Mouse (Mus musculus): ENCODE results near the gene Vezt. TPM values are rescaled to one million over a fixed set of nuclear protein-coding genes. Genes with fewer than 3 reads are reported as not detected.

Gene Vezt
- polyA plus RNA-seq, 1 experiment from 2014 or later: 29.4 TPM

GRCm38 (mm10) chr10:93911326-93911725, 124.3 kb downstream of the Vezt start:
- Histone ChIP-seq H3K27me3 (replicated peaks) (no peaks in the 10 kb centered on the region), H3K4me1 (replicated peaks) (no peaks in the 10 kb centered on the region), H3K27ac (ENCODE audit: poor library complexity, severe bottlenecking) (no peak overlapping the region), H3K4me3 (no peak overlapping the region), H3K36me3 (no peaks in the 10 kb centered on the region), H3K9ac (no peak overlapping the region), H3K9me3 (replicated peaks) (no peaks in the 10 kb centered on the region), H3K4me2 (no peak overlapping the region)
- 61% methylated on average over 5 of the region's 5 CpGs for WGBS
- ATAC-seq (ENCODE audit: insufficient number of reproducible peaks, low FRiP score): no peak

GRCm38 (mm10) chr10:93909811-93910446, 125.7 kb downstream of the Vezt start:
- no peak for ATAC-seq (ENCODE audit: insufficient number of reproducible peaks, low FRiP score)
- Histone ChIP-seq H3K27me3 (replicated peaks) (no peaks in the 10 kb centered on the region), H3K4me2 (no peak overlapping the region), H3K4me3 (no peak overlapping the region), H3K4me1 (replicated peaks) (no peaks in the 10 kb centered on the region), H3K9me3 (replicated peaks) (no peaks in the 10 kb centered on the region), H3K36me3 (no peaks in the 10 kb centered on the region), H3K27ac (ENCODE audit: poor library complexity, severe bottlenecking) (no peak overlapping the region), H3K9ac (no peak overlapping the region)
- WGBS: 76% methylated on average over 5 of the region's 5 CpGs

- H3K9me3 ChIP-seq (replicated peaks): no peaks in the 10 kb centered on the region
- no peak for ATAC-seq (ENCODE audit: insufficient number of reproducible peaks, low FRiP score)
- H3K4me1 ChIP-seq (replicated peaks): no peaks in the 10 kb centered on the region
- 87% methylated on average over 1 of the region's 1 CpGs for WGBS
- H3K4me3 ChIP-seq: no peak overlapping the region
- no peak overlapping the region for H3K27ac ChIP-seq (ENCODE audit: poor library complexity, severe bottlenecking)
- H3K27me3 ChIP-seq (replicated peaks): no peaks in the 10 kb centered on the region
- H3K4me2 ChIP-seq: no peak overlapping the region
- H3K9ac ChIP-seq: no peak overlapping the region
- H3K36me3 ChIP-seq: no peaks in the 10 kb centered on the region
Observed at GRCm38 (mm10) chr10:93909015-93909414, 126.6 kb downstream of the Vezt start.

GRCm38 (mm10) chr10:93908540-93908939, 127.1 kb downstream of the Vezt start:
- no peak for ATAC-seq (ENCODE audit: insufficient number of reproducible peaks, low FRiP score)
- H3K4me3 ChIP-seq: no peak overlapping the region
- 90% methylated on average over 7 of the region's 7 CpGs for WGBS
- no peaks in the 10 kb centered on the region for H3K4me1 ChIP-seq (replicated peaks)
- H3K9me3 ChIP-seq (replicated peaks): no peaks in the 10 kb centered on the region
- no peak overlapping the region for H3K4me2 ChIP-seq
- H3K27me3 ChIP-seq (replicated peaks): no peaks in the 10 kb centered on the region
- no peaks in the 10 kb centered on the region for H3K36me3 ChIP-seq
- H3K9ac ChIP-seq: no peak overlapping the region
- no peak overlapping the region for H3K27ac ChIP-seq (ENCODE audit: poor library complexity, severe bottlenecking)

GRCm38 (mm10) chr10:93907376-93907775, 128.2 kb downstream of the Vezt start:
- Histone ChIP-seq H3K4me3 (no peak overlapping the region), H3K4me1 (replicated peaks) (no peaks in the 10 kb centered on the region), H3K36me3 (no peaks in the 10 kb centered on the region), H3K27ac (ENCODE audit: poor library complexity, severe bottlenecking) (no peak overlapping the region), H3K27me3 (replicated peaks) (no peaks in the 10 kb centered on the region), H3K9me3 (replicated peaks) (no peaks in the 10 kb centered on the region), H3K9ac (no peak overlapping the region), H3K4me2 (no peak overlapping the region)
- 43% methylated on average over 10 of the region's 10 CpGs for WGBS
- ATAC-seq (ENCODE audit: insufficient number of reproducible peaks, low FRiP score): no peak

- Histone ChIP-seq H3K4me1 (replicated peaks) (no peaks in the 10 kb centered on the region), H3K4me3 (no peak overlapping the region), H3K4me2 (no peak overlapping the region), H3K27ac (ENCODE audit: poor library complexity, severe bottlenecking) (no peak overlapping the region), H3K9ac (no peak overlapping the region), H3K36me3 (no peaks in the 10 kb centered on the region), H3K9me3 (replicated peaks) (no peaks in the 10 kb centered on the region), H3K27me3 (replicated peaks) (no peaks in the 10 kb centered on the region)
- WGBS: 72% methylated on average over 11 of the region's 11 CpGs
- ATAC-seq (ENCODE audit: insufficient number of reproducible peaks, low FRiP score): no peak
Observed at GRCm38 (mm10) chr10:93899907-93900306, 135.7 kb downstream of the Vezt start.

GRCm38 (mm10) chr10:93899303-93899702, 136.3 kb downstream of the Vezt start:
- H3K4me1 ChIP-seq (replicated peaks): no peaks in the 10 kb centered on the region
- H3K27ac ChIP-seq (ENCODE audit: poor library complexity, severe bottlenecking): no peak overlapping the region
- H3K4me3 ChIP-seq: no peak overlapping the region
- H3K27me3 ChIP-seq (replicated peaks): no peaks in the 10 kb centered on the region
- no peak overlapping the region for H3K4me2 ChIP-seq
- WGBS: 67% methylated on average over 2 of the region's 2 CpGs
- ATAC-seq (ENCODE audit: insufficient number of reproducible peaks, low FRiP score): no peak
- no peaks in the 10 kb centered on the region for H3K9me3 ChIP-seq (replicated peaks)
- no peaks in the 10 kb centered on the region for H3K36me3 ChIP-seq
- no peak overlapping the region for H3K9ac ChIP-seq

GRCm38 (mm10) chr10:93897043-93897646, 138.5 kb downstream of the Vezt start, which contains the start of gene Metap2:
Gene Metap2, minus strand, starts transcription at chr10:93897093.
- 63% methylated on average over 7 of the region's 7 CpGs for WGBS
- no peaks in the 10 kb centered on the region for H3K9me3 ChIP-seq (replicated peaks)
- H3K4me1 ChIP-seq (replicated peaks): no peaks in the 10 kb centered on the region
- H3K4me3 ChIP-seq: no peak within 1 kb of the TSS
- H3K27ac ChIP-seq (ENCODE audit: poor library complexity, severe bottlenecking): no peak within 1 kb of the TSS
- H3K36me3 ChIP-seq: no peaks in the 10 kb centered on the region
- no peak for ATAC-seq (ENCODE audit: insufficient number of reproducible peaks, low FRiP score)
- H3K9ac ChIP-seq: no peak within 1 kb of the TSS
- no peak within 1 kb of the TSS for H3K4me2 ChIP-seq
- no peaks in the 10 kb centered on the region for H3K27me3 ChIP-seq (replicated peaks)

- Histone ChIP-seq H3K36me3 (no peaks in the 10 kb centered on the region), H3K9me3 (replicated peaks) (no peaks in the 10 kb centered on the region), H3K4me3 (no peak overlapping the region), H3K4me2 (no peak overlapping the region), H3K4me1 (replicated peaks) (peaks cover 7% of the 10 kb centered on the region), H3K27me3 (replicated peaks) (no peaks in the 10 kb centered on the region), H3K9ac (no peak overlapping the region), H3K27ac (ENCODE audit: poor library complexity, severe bottlenecking) (no peak overlapping the region)
- WGBS: 74% methylated on average over 4 of the region's 4 CpGs
- ATAC-seq (ENCODE audit: insufficient number of reproducible peaks, low FRiP score): no peak
Observed at GRCm38 (mm10) chr10:93892551-93892950, 143.1 kb downstream of the Vezt start.

GRCm38 (mm10) chr10:93891031-93891430, 144.6 kb downstream of the Vezt start:
- H3K4me1 ChIP-seq (replicated peaks): peaks cover 7% of the 10 kb centered on the region
- H3K27me3 ChIP-seq (replicated peaks): no peaks in the 10 kb centered on the region
- no peak overlapping the region for H3K9ac ChIP-seq
- H3K27ac ChIP-seq (ENCODE audit: poor library complexity, severe bottlenecking): no peak overlapping the region
- 76% methylated on average over 1 of the region's 1 CpGs for WGBS
- no peak overlapping the region for H3K4me3 ChIP-seq
- peak; percentile 75 for ATAC-seq (ENCODE audit: insufficient number of reproducible peaks, low FRiP score)
- H3K4me2 ChIP-seq: no peak overlapping the region
- no peaks in the 10 kb centered on the region for H3K9me3 ChIP-seq (replicated peaks)
- peaks cover 10% of the 10 kb centered on the region for H3K36me3 ChIP-seq

GRCm38 (mm10) chr10:93890565-93890964, 145.1 kb downstream of the Vezt start:
- peaks cover 15% of the 10 kb centered on the region for H3K36me3 ChIP-seq
- H3K4me2 ChIP-seq: peak overlapping the region; percentile 96; the same call in 1 of the 2 replicates
- no peak for ATAC-seq (ENCODE audit: insufficient number of reproducible peaks, low FRiP score)
- no peak overlapping the region for H3K9ac ChIP-seq
- H3K9me3 ChIP-seq (replicated peaks): no peaks in the 10 kb centered on the region
- H3K4me1 ChIP-seq (replicated peaks): peaks cover 7% of the 10 kb centered on the region
- H3K27ac ChIP-seq (ENCODE audit: poor library complexity, severe bottlenecking): no peak overlapping the region
- 70% methylated on average over 4 of the region's 4 CpGs for WGBS
- H3K27me3 ChIP-seq (replicated peaks): no peaks in the 10 kb centered on the region
- H3K4me3 ChIP-seq: peak overlapping the region; percentile 69
